In genomic region chr6:103028150-103028549, GRCm38 (mm10) we compare ENCODE assay signal across 14 mouse cellular contexts.
DNase-seq lines count a peak whose midpoint lies in the region; ATAC-seq and TF ChIP-seq lines count a peak whose summit lies in the region.
"Had no signal": no experiment of that assay in that cellular context is flagged by ENCODE, and none has a peak within 500 bp of the region (broad histone marks: within the 10 kb centered on the region; RNA-seq: fewer than 3 reads in every experiment).

No protein-coding gene starts in this region.

- H3K27ac ChIP-seq in cortical plate, adult 2 months (ENCODE audit: insufficient read depth, low read length) = peak overlapping the region; percentile 37; the same call in 1 of the 2 replicates
- H3K27ac ChIP-seq: limb, embryonic 13.5 days had no signal

- TF ChIP-seq CTCF in cortical plate, adult 2 months (IDR thresholded peaks at IDR 0.05; ENCODE audit: extremely low read depth, insufficient read depth, low read length) = no peak

- DNase-seq in layer of hippocampus, adult 9-11 months = peak; percentile 71
- DNase-seq in right cerebral cortex, postnatal 10 days (ENCODE audit: low spot score in 2 of 2) = peak; percentile 23 to 32
- DNase-seq in T-cell, adult 2 months (ENCODE audit: low spot score) = no peak
- no peak for DNase-seq in ovary, postnatal 10 days (ENCODE audit: low spot score)
- DNase-seq: adrenal gland, postnatal 10 days; cerebellum, adult 9-10 months; gastrocnemius, postnatal 36 days; kidney, postnatal 10 days; retina, postnatal 1 day; thymus, adult 18-20 months had no signal

- ATAC-seq in frontal cortex, adult (ENCODE audit: low TSS enrichment) = peak; percentile 96
- ATAC-seq in granulocyte monocyte progenitor cell, adult 5-6 weeks (replicated peaks; ENCODE audit: poor library complexity, severe bottlenecking) = no peak

- no peak overlapping the region for H3K4me3 ChIP-seq in cortical plate, adult 2 months (ENCODE audit: insufficient read depth, low read length)
- H3K4me3 ChIP-seq: limb, embryonic 13.5 days had no signal

- peaks cover 1% of the 10 kb centered on the region; the same call in 1 of the 2 replicates for H3K4me1 ChIP-seq in cortical plate, adult 2 months (ENCODE audit: control insufficient read depth, insufficient read depth, low read length)
- H3K4me1 ChIP-seq: limb, embryonic 13.5 days had no signal

- no peak for TF ChIP-seq POLR2A in cortical plate, adult 2 months (IDR thresholded peaks at IDR 0.05; ENCODE audit: extremely low read depth, insufficient read depth, low read length)

Comparison
In these comparisons a context has a peak if more than half of its experiments do, and no peak if none do; other contexts are left out.
1. DNase-seq: peak in layer of hippocampus, adult 9-11 months (single experiment) and right cerebral cortex, postnatal 10 days (2 of 2); none in T-cell, adult 2 months (single experiment) and ovary, postnatal 10 days (single experiment).